Mouse (Mus musculus) embryo, embryonic 10.5 days (tissue): Measurements from ENCODE around the gene Slc33a1.

Experiments
- DNase-seq: peaks from one replicate; pipeline ENCODE4 v3.0.0-alpha.2; 2015; ENCODE audit warnings: low spot score

Gene Slc33a1

DNA sequence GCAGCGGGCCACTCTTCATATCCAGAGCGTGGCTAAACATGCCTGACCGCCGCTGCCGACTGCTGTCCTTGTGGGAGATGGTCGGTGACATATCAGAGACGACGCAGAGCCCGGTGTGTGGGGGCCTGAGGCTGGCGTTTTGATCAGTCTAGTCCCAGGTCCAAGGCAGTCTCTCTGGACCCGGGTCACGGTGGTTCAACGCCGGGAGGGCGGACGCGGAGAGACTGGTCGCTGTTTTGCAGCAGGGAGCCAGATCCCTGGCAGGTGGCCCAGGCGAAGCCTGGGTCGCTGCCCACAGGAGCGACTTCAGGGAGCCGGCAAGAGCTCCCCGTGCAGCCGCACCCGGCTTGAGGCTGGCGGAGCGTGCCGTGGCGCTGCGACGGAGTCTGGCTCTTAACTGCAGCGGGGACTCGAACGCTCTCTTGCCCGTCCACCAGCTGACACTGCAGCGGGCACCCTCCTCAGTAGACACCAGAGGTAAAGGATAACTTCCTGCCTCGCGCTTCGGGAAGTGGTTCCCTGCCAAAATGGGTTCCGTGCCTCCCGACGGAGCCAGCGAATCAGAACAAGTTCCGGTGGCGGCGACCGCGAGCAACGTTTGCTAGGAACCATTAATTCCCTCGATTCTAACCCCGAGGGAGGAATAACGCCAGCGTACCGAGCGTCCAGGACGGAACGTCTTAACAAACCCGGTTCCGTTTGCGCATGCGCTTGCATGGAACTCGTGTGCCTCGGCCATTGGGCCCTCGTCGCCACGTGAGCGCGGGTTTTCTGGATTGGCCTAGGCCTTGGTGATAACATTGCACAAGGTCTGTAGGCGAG, at the start of gene Slc33a1:
Gene Slc33a1 (minus strand): TSS at position 669 of the 822 bp plus-strand sequence.
- DNase-seq, result peak; percentile 100

DNA sequence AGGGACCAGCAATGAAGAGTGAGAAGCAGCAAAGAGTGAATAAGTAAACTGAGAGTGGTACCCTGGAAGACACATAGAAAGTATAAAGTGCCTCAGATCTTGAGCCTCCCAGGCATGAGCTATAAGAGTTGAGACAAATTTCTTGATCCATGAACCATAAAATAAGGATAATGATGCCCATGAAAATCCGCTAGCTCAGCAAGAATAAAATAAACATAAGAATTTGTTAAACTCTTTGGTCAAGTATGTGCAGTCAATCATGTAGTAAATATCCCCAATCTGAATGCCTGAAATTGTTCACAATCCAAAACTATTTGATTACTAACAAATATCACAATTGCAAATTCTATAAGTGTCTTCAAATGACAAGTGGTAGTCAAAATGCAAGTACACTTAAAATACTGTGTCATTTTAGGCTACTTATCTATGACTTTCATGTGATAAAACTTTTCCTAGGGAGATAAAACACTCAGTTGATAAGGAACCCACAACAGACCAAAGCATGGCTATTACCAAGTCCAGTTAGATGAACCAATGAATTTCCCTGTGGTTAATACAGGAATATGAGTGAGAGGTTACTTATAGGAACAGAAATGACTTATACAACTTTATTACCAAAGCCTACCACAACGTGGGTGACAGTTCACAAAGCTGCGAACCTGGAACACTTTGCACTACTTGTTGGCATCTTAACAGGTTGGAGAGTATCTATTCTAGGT, 24.3 kb upstream of the Slc33a1 start:
- DNase-seq, result no peak

DNA sequence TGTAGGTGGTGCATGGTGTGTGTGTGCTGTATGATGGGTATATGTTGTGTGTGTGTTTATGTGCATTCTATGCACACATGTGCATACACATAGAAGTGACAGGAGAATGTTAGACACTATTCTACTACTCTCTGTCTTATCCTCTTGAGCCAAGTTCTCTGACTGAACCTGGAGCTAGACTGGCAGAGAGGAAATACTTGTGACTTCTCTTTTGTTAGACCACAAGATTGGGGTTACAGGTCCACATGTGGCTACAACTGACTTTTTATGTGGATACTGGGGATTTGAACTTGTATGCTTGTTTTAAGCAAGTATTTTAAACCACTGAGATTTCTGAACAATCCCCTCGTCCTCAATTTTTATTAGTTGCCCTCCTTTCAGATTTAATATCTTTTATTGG, 22.1 kb upstream of the Slc33a1 start:
- DNase-seq, result no peak

DNA sequence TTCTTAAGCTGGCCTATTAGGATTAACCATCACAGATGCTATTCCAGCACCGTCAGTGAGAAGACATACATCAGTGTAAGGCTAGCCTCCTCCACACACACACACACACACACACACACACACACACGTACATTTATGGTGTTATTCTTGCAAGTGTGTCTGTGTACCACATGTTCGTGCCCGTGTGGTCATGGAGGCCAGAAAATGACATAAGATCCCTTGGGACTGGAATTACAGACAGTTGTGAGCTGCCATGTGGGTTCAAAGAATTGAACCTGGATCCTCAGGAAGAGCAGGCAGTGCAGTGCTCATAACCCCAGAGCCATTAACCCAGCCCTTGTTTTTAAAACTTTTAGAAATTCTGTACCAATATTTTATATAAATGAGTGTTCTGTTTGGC, 13.3 kb upstream of the Slc33a1 start:
- peak; percentile 12 for DNase-seq

DNA sequence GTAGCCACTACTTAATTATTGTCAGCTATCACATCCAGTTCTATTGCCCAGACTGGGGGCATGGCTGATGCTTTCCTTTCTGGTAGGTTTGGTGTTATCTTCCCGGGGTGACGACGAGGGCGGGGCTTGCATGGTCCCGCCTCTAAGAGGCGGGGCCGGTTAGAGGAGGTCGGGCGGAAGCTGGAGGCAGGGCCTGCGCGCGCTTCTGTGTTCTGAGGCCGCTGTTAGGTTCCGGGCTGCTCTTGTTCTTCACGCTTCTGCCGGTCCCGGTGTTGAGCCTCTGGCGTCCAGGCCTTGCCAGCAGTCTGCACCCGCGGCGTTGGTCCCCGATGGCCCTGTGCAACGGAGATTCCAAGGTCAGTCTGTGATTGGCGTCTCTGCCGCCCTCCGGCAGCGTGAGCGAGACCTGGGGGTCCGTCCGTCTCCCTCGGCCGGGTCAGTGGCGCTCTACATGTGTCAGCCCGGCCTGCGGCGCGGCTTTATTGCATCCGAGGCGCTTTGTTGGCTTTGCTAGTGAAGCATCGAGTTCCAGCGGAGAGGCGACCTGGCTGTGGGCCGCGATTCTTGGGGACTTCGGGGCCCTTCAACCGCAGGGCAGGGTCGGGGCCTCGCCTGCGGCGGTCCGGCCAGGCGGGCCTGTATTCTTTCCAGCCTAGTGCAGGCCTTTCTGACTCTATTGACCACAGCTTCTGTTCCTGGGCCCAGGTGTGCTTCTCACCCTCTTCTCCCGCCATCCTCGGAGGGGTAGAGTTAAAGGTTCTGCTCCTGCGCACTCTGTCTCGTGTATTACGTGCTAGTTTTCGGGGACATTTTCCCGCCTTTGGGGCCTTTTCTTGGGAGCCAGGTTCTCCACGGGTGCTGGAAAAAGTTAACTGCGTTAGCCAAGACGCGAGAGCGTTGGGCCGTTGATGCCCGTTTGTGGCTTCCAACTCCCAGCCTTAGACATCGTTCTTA, 11.7 kb upstream of the Slc33a1 start, which contains the start of gene Gmps:
Gene Gmps (plus strand): TSS at position 152 of the 954 bp plus-strand sequence.
- peak; percentile 96 for DNase-seq

DNA sequence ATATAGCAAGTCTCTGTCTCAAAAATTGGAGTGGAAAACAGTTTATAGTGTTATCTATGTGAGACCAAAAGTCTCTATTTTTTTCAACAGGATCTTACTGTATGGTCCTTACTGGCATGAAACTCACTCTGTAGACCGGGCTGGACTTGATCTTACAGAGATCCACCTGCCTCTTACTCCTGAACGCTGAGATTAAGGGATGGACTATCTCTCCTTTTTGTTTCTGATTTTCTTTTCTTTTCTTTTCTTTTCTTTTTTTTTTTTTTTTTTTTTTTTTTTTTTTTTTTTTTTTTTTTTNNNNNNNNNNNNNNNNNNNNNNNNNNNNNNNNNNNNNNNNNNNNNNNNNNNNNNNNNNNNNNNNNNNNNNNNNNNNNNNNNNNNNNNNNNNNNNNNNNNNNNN, 1.4 kb upstream of the Slc33a1 start:
- DNase-seq, result no peak

DNA sequence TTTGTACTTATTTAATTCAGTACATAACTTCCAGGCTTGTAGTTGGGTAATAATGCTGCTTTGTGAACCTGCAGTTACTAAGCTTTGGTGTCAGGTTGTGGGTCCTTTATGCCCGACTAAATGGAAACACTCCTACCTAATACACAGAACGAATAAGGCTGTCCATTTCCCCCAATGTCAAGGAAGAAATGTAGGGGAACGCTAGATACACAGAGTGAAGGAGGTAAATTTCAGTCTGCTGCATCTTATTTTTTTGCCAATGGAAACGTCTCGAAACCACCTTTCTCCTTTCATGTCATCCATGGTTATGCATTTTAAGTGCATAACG, 318 bp upstream of the Slc33a1 start:
- no peak for DNase-seq

DNA sequence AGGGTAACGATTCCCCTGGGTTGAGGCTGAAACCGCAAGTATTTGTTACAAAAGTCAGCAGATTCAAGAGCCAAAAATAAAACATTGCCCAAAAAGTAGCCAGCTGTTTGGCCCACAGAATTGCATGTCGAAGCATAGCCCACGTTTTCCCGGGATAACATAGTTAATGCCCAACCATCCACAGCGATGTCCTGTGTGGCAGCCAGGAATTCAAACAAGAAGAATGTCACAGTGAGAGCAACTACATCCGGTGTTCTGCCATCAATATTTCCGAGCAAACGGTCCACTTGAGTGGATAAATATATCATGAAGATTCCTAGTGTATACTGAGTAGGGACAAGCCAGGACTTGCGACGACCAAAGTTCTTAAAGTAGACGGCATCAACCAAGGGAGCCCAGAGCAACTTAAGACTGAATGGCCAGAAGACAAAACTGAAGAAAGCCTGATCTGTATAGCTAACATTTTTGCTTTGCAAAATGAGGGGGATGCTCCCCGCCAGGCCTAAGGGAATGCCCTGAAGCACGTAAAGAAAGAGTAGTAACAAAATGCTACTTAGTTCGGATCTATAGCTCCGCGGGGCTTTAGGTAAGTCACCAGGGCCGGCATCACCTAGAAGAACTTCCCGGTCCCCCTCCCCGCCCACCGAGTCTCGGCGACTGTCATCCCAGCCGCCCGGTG, 1.0 kb downstream of the Slc33a1 start:
- DNase-seq, result peak; percentile 33

DNA sequence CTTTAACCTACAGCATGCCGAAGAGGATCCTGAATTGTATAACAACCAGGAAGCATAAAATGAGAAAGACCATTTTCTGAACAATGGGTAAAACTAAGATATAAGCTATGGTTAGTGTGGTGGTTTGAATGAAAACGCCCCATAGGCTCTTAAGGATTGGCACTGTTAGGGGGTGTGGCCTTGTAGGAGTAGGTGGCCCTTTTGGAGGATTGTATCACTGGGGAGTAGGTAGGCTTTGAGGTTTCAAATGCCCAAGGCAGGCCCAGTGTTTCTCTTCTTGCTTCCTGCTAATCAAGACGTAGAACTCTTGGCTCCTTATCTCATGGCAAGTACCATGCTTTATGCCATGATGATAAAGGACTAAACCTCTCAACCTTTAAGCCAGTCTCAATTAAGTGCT, 14.7 kb downstream of the Slc33a1 start:
- DNase-seq, result no peak

DNA sequence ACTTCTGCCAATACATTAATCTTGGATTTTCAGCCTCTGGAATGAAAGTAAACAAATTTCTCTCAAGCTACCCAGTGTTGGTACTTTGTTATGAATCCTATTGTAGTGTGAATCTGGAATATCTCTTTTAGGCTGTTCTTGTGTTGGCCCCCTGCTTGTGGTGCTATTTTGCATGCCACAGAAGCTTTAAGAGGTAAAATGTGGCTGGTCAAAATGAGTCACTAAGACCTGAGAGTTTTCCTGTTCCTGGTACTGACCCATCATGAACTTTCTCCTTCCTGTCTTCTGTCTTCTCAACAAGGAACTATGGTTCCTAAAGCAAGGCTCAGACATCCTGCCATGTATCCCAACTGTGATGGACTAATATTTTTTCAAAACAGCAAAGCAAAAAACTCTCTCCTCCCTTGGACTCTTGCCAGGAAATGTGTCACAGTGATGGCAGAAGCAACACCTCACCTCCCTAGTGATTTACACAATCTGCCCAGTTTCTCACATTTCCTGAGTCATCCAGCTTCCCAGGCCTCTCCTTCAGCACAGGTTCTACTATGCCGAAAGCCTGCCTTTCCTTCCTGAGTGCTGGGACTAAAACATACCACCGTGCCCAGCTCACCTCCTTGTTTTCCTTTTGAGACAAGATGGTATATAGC, 23.2 kb downstream of the Slc33a1 start:
- DNase-seq, result no peak

DNA sequence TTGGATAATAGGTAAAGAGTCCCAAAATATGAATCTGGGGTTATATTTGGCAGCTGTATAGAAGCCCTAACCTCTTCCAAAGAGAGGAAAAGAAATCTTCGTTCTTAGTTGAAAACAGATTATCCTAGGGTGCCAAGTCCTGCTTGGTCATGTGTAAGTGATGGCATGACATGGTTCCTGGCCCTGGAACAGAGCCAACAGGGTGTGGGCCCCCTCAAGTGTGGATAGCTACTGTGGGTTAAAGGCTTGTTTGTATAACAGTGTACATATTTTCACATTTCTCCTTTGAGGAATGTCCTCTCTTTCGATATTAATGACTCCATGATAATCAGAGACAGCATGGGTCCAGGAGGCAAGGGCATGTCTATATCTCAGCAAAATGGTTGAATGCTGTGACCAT, 25.6 kb downstream of the Slc33a1 start:
- no peak for DNase-seq

DNA sequence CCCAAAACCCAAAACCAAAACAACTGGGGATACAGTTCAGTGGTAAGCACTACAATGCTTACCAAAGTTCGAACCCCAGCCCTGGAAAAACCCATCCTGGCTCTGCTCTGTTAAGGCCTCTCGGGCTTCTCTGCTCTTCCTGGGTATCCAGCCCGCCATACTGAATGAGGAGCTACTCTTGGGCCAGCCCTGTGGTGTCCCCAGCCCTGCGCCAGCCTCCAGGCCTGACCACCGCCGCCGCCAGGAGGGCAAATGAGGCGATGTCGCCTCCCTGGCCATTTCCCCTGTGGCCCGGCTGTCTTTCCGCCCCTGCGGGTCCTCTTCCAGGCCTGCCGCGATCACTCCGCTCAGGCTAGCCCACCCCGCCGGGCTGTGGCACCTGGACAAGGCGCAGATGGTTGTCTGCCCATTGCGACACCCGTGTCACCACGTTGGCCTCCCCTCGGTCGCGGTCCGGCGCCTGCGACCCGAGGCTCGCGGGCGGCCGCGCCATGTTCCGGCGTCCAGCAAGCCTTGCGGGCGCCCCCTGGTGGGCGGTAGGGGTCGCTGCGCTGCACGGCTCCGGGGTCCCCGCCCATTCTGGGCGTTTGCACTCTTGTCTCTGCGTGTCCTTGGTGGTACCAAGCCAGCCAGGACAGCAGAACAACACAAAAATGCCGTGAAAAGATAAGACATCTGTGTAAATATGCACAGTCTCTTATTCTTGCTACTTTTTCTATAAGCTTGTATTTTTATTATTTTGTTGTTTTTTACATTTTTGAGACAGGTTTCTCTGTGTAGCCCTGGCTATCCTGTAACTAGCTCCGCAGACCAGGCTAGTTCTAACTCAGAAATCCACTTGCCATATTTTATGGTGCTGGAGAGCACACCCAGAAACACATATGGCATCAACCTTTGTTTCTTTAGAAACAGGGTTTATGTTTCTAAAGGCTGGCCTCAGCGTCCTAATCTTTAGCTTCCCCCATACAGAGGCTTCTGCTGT, 35.4 kb downstream of the Slc33a1 start, which contains the start of gene E130311K13Rik:
Gene E130311K13Rik (minus strand): TSS at position 595 of the 982 bp plus-strand sequence.
- DNase-seq, result peak; percentile 94

DNA sequence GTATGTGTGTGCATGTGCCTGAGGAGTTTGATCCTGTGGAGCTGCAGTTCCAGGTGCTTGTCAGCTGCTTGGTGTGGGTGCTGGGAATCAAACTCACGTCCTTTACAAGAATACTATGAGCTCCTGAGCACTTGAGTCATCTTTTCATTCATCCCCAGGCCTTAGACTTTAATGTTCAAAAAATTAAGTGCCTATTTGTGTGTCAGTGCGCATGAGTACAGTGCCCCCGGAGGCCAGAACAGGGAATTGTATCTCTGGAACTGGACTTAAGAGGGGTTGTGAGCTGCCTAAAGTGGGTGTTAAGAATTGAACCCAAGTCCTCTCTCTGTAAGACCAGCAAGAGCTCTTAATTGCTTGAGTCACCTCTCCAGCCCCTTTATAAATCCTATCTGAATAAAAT, 44.9 kb downstream of the Slc33a1 start:
- DNase-seq, result peak; percentile 57

DNA sequence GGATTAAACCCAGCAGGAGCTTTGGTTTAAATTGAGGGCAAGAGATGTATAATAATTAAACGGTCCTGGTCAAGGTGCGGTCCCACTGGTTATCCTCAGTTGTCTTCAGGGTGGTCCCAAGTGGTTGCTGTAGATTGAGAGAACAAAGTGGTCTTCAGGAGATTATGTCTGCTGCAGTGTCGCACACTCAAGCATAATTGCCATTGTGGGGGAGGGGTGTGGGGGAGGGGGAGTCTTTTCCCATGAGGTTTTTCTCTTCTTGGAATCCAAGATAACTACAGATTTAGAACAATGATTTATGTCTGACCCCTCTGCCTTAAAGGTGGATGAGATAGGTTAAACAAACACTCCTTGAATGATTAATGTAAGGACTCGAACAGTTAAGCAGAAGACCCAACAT, 54.3 kb downstream of the Slc33a1 start:
- DNase-seq, result no peak

DNA sequence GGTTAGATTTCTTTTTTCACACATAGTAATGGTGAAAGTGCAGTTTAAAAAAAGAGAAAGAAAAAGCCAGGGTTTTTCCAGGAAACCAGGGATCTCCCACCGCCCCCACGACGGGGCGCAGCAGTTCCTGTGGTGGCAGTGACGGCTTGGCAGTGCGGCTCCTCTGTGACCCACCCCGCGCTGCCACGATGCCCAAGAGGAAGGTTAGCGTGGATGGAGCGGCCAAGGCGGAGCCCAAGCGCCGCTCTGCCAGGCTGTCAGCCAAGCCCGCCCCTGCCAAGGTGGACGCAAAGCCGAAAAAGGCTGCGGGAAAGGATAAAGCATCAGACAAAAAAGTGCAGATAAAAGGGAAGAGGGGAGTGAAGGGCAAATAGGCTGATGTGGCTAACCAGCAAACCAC, 59.3 kb downstream of the Slc33a1 start:
- peak; percentile 39 for DNase-seq

DNA sequence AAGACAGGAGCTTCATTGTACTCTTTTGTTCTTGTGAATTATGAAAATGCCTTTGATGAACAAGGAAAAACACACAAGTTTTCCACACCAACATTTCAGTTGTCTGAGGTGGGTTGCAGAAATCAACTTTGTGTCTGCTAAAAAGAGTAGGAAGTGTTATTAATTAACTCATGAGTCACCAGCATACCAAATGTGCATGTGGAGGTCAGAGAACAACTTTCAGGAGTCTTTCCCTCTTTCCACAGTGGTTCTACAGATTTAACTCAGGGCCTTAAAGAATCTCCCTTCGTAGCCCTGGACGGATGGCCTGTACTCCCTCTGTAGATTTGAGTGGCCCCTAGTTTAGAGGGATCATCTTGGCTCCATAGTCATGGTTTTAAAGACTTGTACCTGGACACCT, 60.4 kb downstream of the Slc33a1 start:
- DNase-seq, result no peak

DNA sequence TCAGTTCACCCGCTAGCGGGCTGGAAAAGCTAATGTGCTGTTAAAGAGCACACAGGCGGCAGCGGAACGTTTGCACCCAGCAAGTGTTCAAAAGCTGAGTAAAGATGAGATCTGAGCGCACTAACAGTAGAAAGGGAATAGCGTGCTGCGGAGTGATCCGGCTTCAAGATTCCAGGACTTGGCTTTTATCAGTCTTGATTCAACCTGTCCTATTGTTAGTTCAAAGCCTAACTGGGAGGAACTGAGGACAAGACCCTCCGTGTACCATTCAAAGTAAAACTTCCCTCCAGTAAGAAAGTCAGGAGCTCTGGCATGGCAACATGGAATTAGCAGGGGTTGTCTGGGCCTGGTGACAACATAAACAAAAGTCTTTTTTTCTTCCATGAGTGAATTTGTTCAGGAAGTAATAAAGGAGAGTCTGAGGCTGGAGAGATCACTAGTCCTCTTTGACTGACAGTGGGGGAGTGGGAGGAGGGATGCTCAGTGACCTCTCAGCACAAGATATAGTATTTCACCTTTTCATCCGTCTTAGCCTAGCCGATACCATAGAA, 64.5 kb downstream of the Slc33a1 start:
- DNase-seq, result peak; percentile 79

DNA sequence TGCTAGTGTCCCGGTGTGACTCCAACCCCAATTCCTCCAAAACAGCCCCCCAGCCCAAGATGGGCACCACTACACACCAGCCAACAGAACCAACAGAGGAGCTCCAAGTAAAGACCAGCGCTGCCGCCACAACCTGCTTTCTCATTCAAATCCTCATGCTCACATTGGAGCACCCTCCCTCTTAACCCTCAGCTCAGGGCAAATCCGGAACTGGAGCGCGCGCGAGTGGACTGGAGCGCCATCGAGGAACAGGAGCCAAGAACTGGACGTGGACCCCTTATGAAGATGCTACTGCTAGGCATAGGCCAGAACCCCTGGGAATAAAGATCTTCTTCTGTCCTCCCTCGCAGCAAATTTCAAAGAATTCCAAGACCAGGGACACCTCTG, 65.3 kb downstream of the Slc33a1 start, which contains the start of gene Plch1:
Gene Plch1 (minus strand): TSS at position 164 of the 387 bp plus-strand sequence.
- peak; percentile 93 for DNase-seq

DNA sequence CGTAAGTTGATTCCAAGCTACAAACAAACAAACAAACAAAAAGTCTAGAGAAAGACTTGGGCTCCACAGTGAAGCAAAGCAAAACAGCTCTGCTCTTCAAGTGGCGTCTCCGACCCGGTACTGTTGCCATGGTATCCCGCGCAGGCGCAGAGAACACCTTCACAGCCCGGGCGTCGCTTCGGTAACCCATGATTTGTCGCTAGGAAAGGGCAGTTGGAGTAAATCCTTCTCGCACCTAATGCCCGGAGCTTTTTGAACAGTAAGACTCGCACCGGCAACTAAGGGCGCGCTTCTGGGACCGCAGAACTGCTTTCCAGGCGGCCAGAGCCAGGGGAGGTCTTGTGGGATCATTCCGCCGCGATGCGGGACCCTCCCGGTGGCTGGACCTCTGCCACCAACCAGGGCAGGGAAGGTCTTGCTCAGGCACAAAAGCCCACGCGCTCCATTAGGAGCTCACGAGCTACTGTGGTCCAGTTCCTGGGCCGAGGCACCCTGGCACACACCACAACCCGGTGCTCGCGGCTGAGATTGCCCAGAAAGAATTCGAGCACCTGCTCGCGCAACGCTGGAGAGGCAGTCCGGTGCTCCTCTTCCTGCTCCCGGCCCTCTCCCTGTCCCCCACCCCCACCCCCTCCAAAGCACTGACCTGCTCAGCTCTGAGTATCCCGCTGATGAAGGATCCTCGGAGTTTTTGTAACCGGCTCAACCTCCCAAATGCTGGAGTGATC, 65.8 kb downstream of the Slc33a1 start:
- DNase-seq, result peak; percentile 93
